Mouse (Mus musculus): ENCODE data around the gene Pcmt1.

DNA sequence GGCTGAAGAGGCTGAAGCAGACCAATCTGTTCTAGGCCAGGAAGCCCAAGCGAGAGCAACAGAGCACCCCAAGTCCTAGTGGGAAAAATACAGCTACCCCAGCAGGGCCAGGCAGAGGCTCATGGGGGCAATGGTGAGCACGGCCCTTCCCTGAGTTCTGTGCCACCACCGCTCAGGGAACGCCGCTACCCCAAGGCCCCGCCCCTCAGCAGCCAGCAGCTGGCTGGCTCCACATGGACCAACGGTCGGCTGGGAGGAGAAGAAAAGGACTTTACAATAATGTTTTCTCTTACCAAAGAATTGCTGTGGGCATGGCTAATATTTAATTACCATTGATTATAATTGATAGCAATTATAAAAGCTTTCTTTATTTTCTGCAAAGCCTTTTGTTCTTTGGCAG is 66.1 kb downstream of the Pcmt1 start:
- no peak for TF ChIP-seq CTCF (IDR thresholded peaks at IDR 0.05; ENCODE audit: borderline replicate concordance, control insufficient read depth, extremely low read depth, insufficient read depth, low read length, poor library complexity)
- TF ChIP-seq POLR2A (IDR thresholded peaks at IDR 0.05; ENCODE audit: control insufficient read depth, extremely low read depth, insufficient read depth, low read length, poor library complexity): no peak

Measured in thymus, adult 2 months (tissue).